Mouse (Mus musculus) heart, adult 9 months (tissue): ENCODE measurements at regions not wholly inside any gene's neighbourhood (a gene's known extent, or its start where the extent isn't known, plus 50 kb on each side); places are given as distances from the start of the nearest gene placed in this dataset.
"Not testable (repeated sequence)": the region's sequence is repeated elsewhere in the genome, so short reads cannot be mapped to it uniquely, and the experiment has no call there.

ENCODE experiments used
- DNase-seq, 2 experiments: peaks; one replicate each; pipeline ENCODE4 v3.0.0; 2022; ENCODE audit warnings: low spot score in 2 of 2

DNA sequence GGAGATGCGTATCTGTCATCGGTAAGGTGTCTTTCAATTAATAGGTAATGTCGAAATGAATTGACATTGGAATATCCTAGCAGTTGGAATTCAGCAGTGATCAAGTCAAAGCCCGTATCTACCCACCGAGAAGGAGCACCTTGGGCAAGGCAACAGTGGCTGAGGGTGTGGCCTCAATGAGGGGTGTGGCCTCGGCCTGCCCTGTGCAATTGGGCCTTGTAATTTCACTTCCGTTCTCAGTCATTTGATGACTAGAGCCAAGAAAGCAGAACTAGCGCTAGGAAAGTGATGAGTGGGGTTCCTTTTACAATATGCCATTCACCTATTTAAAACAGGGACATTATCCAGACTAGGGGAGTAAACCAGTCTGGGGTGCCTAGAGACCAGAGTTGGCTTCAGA, 77.6 kb downstream of the Elovl4 start:
- DNase-seq = no peak

DNA sequence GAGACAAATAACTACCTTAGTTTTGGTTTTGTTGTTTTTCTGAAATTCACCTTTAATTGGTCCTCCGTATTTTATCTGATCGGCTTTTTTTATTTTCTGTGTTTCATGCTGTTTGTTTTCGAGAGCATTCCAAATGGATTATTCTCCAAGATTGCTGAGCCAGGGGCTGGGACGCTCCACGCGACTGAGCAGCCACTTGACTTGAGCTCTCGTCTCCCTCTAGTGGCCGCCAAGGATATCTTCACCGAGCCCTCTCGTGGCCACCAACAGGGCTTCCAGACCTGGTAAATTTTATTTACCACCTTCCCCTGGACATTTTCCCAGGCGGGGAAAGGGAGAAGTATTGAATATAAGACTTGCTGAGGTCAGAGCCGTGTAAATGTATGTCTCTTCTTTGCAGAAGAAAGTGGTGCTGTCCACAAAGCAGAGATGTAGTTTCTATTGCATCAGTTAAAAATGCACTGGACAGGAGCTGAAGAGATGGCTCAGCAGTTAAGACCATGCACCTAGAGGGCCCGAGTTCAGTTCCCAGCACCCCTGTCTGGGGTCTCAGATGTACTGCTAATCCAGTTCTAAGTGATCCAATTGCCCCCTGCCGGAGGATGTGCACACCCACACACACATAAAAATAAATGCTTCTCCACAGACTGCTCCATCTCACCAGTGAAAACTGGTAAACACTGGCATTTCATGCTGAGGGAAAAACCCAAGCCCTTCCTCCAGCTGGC, 78.5 kb downstream of the Elovl4 start:
- peak; percentile 21 to 38 for DNase-seq

DNA sequence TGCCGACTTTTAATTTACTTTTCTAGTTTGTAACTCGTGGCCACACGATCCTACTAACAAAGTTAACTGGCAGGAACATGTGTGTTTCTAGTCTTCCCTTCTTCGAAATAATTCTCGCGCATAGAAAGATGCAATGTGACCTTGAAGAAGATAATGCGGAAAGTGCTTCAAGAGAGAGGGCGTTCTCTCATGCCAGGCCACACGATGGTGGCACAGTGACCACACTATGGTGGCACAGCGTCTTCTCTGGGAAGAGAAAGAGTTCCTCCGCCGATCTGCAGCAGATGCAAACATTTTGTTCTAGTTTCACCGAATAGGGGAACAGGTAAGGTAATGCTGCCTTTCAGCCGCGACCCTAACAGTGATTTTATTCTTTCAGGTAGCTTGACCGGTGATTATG, 79.1 kb downstream of the Elovl4 start:
- no peak for DNase-seq

DNA sequence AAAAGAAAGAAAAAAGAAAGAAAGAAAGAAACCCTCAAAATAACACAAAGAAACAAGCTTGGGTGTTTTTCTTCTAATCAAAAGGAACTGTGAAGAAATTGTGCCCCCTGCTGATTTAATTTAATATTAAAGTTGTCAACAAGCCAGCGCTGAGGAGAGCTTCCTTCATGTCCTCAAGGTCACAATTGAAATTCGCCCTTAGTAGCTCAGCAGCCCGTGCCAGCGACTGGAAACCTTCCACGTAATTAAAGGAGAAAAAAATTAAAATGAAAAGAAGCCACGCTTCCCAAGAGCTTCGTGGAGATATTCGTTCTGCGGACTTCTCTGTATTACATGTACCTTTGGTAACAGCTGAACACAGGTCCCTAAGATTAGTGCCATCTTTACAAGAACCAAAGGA, 80.0 kb downstream of the Elovl4 start:
- peak in 1 of 2 experiments; percentile 10 for DNase-seq

DNA sequence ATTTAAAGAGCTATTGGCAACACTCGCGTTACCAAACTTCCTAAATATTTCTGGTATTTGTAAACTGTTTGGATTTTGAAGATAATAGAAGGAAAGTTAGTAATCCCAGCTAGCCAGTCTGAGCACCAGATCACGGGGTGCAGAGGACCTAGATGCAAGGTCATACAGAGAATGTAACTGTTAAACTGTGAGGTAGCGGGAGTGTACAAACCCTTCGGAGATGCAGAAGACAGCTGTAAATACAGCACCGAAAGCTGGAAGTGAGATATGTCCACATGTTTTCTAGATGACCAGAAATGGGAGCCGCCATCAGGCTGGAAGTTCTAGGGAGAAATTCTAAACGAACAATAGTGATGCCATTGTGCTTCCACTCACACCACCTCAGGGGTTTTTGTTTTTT, 80.5 kb downstream of the Elovl4 start:
- no peak for DNase-seq

DNA sequence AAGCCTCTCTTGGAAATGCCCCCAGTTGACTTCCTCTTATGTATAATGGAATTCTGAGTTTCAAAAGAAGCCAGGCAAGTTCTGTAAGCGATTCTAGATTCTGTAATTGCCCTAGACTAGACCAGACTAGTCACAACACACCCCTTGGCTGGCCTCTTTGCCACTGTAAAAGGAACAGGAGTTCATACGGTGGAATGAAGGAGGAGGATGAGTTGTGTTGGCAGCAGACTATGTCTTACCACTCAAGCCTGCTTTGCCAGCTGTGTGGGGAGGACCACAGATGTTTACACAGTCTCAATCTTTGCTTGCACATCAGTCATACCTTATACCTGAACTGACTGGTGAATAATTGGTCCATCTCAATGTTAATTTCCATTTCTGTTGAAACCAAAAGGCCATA, 85.1 kb downstream of the Elovl4 start:
- no peak for DNase-seq

DNA sequence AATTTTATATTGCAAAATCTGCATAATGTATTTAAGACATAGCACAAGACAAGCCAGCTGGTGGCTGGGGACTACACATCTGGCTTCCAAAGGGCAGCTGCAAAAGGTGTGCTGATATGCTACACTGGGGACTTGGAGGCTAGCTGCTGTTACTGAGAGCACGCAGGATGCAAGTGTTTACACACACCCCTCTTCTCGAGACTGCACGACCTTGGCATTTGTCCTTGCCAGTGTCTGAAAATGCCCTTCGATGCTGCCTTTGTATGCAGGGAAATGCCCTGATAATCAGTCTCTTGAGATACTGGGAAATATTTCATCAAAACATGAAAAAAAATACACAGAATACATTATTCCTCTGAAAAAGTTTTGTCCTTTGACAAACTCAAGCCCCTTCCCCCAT, 86.3 kb downstream of the Elovl4 start:
- DNase-seq = no peak

DNA sequence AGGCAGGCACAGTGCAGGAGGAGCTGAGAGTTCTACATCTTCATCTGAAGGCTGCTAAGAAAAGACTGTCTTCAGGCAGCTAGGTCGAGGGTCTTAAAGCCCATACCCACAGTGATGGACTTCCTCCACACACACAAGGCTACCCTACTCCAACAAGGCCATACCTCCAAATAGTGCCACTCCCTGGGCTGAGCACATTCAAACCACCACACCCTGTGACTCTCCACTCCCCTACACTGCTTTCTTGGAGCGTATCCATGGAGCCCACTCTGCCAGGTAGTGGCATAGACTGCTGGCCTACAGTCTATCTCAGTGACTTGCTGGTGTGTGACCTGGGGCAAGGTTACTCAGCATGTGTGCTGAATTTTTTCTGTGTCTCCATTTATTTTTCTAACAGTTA, 88.0 kb downstream of the Elovl4 start:
- not testable (repeated sequence) for DNase-seq

DNA sequence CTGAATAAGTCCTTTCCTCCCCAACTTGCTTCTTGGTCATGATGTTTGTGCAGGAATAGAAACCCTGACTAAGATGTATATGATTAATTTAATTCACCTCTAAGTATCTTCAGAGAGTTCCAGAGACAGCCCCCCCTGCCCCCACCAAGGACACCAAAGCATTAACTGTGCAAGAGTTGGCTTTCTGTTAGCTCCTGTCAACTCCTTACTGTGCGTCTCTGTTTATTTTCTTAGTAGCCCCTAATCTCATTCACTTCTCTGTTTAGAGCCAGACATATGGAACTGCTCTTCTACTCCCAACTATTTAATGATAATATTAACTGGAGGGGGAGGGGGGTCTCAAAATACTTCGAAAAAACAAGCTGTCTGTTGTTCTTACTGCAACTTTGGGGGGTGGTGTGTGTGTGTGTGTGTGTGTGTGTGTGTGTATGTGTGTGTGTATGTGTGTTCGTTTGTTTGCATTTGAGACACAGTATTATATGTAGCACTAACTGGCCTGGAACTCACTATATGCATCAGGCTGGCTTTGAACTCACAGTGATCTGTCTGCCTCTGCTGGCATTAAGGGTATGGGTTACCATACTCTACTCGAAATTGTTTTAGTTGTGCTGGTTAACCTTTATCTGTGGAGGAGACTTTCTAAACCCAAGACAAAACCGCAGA, 89.8 kb downstream of the Elovl4 start:
- DNase-seq = no peak

DNA sequence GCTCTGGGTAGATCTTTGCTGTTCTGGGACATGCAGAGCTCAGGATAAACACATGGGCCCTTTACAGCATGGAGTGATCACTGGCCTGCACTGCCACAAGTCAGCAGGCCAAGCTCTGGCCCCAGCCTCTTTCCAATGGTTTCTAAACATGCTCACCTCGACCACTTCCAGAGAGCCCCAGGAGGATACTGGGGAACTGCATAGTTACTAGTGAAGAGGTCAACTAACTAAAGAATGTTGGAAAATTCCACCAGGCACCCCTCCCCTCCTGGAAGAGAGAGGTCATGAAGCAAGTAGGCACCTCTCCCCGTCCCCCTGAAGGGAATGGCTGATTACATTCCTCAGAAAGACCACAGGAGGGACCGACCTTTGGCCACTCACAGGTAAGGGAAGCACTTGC, 98.7 kb downstream of the Elovl4 start:
- no peak for DNase-seq

DNA sequence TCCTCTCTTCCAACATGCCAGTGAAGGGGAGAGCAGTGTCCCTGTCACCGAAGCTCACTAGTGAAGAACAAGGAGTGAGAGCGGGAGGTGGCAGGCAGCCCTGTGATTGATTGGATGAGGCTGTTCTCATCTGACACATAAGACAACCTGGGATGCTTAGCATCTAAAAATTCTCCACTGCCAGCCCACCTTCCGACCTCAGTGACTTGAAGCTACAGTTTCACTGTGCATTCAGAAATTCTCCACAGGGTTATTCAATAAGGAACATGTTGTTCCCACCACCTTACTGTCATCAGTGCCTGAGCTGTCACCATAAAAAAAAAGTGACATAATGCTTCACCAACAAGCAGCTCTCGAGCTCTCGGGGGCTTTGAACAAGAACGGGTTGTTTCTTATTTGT, 100.0 kb downstream of the Elovl4 start:
- DNase-seq = no peak

DNA sequence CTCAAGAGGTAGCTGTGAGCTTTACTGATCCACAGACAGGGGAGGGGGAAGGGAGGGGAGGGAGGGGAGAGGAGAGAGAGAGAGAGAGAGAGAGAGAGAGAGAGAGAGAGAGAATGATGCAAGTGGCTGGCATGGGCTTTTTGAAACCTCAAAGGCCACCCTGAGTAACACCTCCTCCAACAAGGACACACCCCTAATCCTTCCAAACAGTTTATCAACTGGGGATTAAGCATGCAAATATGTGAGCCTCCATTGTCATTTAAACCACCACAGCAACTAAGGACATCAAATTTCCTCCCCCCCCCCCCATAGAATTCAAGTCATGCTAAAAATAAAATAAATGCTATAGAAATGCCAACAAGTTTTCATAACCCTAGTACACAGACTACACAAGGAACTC, 101.9 kb downstream of the Elovl4 start:
- DNase-seq = no peak

DNA sequence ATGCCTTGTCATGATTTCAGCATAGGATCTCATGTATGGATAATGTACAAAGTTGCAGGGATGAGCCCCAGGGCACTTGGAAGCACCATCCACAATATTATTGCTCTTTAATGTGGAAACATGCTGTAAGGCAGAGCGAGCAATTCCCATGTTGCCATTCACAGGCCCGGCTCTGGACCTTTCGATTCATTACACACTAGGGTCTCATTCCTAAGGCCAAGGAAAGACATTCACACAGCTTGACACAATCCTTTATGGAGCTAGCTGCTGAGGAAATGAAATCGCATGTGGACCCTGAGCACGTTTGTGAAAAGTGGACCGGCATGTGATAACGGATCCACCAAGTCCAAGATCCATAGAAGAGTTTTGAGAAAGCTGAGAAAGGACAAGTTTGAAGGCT, 105.2 kb downstream of the Elovl4 start:
- DNase-seq = no peak

DNA sequence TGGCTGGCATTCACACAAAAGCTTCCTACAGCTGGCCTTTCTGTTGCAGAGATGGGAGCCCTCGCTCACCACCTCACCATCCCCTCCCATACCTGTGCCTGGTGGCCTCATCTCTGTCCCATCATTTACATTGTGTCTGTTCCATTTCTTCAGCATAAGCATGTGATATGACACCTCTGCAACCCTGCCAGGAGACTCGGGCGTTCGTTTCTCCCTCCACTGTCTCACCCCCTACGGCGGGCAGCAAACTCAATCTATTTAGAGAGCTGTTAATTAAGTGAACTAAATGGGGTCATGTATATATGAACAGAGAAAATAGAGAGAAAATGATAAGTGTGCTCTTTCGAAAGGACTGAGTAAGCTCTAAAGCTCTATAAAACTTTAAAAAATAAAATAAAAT, 106.0 kb downstream of the Elovl4 start:
- no peak for DNase-seq

DNA sequence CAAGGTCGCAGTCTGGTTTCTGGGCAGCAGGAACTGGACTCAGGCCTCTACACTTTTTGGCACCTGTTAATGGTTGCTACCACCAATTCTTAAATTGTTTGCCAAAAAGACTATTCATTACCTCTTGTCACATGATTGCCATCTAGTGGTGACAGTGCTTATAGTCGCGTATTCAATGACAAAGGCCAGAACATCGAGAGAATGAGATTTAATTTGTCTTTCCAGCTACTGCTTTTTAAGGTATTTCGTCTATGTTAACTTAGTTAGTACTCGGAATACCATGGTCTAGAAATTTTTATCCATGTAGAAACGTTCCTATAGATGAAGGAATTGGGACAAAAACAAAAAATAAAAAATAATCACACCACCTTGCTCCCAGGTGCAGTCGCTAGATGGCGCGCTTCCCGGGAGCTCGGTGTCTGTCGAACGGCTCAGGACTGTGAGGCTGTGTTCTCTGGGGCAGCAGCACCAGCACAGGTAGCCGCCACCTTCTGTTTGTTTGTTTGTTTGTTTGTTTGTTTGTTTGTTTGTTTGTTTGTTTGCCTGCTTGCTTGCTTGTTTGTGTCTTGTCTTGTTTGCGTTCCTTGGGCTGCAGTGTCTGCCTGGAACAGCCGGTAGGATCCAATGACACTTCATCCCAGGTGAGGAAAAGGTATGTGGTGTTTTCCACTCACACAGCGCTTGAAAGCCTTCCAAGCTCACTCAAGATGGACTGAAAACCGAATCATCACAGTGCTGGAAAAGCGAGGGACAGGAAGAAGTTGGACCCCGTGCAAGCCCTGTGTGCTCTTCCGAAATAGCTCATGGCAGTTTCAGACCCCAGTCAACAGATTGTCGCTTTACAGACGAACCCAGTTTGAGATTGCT, 114.5 kb downstream of the Elovl4 start:
- peak; percentile 40 to 68 for DNase-seq
